Comparison of ENCODE assay signal across 6 mouse cellular contexts in genomic region chr12:115920119-115920518, GRCm38 (mm10).
DNase-seq lines count a peak whose midpoint lies in the region; ATAC-seq and TF ChIP-seq lines count a peak whose summit lies in the region.
"Not testable (repeated sequence)": the region's sequence is repeated elsewhere in the genome, so short reads cannot be mapped to it uniquely, and the experiment has no call there.

No protein-coding gene starts in this region.

- peak; percentile 62 for ATAC-seq in CD4-positive, CD25-positive, alpha-beta regulatory T cell, adult 4 months

- TF ChIP-seq CTCF in thymus, adult 2 months (IDR thresholded peaks at IDR 0.05; ENCODE audit: borderline replicate concordance, control insufficient read depth, extremely low read depth, insufficient read depth, low read length, poor library complexity): not testable (repeated sequence)

- H3K4me1 ChIP-seq in thymus, adult 2 months (replicated peaks; ENCODE audit: control insufficient read depth, insufficient read depth, low read length): not testable (repeated sequence)

- H3K4me3 ChIP-seq in thymus, adult 2 months (ENCODE audit: control insufficient read depth, insufficient read depth, low read length): not testable (repeated sequence)

- not testable (repeated sequence) for H3K27ac ChIP-seq in thymus, adult 2 months (ENCODE audit: control insufficient read depth, insufficient read depth, low read length)

- H3K36me3 ChIP-seq in thymus, adult 2 months (ENCODE audit: control insufficient read depth, insufficient read depth, low read length): not testable (repeated sequence)

- DNase-seq in adrenal gland, adult (ENCODE audit: inconsistent age in 2 of 2, low spot score in 1 of 2): peak; percentile 58 to 70
- DNase-seq in adrenal gland, postnatal 14 days: peak; percentile 5
- peak; percentile 1 for DNase-seq in induced T-regulatory cell, adult 2 months (ENCODE audit: low read depth)
- peak; percentile 47 for DNase-seq in thymus, adult 2 months
- DNase-seq in thymus, postnatal 25 days: peak; percentile 49

- 8% methylated on average over 3 of the region's 3 CpGs for WGBS in thymus, adult 2 months

- not testable (repeated sequence) for H3K27me3 ChIP-seq in thymus, adult 2 months (ENCODE audit: control insufficient read depth, insufficient read depth, low read length)

- TF ChIP-seq POLR2A in thymus, adult 2 months (IDR thresholded peaks at IDR 0.05; ENCODE audit: control insufficient read depth, extremely low read depth, insufficient read depth, low read length, poor library complexity): not testable (repeated sequence)

Comparison
In these comparisons a context has a peak if more than half of its experiments do, and no peak if none do; other contexts are left out.
1. DNase-seq: peak in every context shown above with its lines; median percentile 64 in adrenal gland, adult; 49 in thymus, postnatal 25 days; 47 in thymus, adult 2 months; 5 in adrenal gland, postnatal 14 days; 1 in induced T-regulatory cell, adult 2 months.